Mouse (Mus musculus): ENCODE measurements at regions not wholly inside any gene's neighbourhood (a gene's known extent, or its start where the extent isn't known, plus 50 kb on each side); places are given as distances from the start of the nearest gene placed in this dataset.
A peak's percentile ranks its signal among the peaks of the same experiment; 100 is the strongest.

- H3K4me1 ChIP-seq (replicated peaks; ENCODE audit: low read depth, low read length) = no peaks in the 10 kb centered on the region
- no peaks in the 10 kb centered on the region for H3K27me3 ChIP-seq (ENCODE audit: insufficient read depth, low read length)
- H3K36me3 ChIP-seq (ENCODE audit: insufficient read depth, low read length) = no peaks in the 10 kb centered on the region
- TF ChIP-seq CTCF (conservative IDR thresholded peaks at IDR 0.05; ENCODE audit: low read length) = no peak
- no peak for TF ChIP-seq NANOG (IDR thresholded peaks at IDR 0.05; ENCODE audit: borderline replicate concordance, low read length)
- no peak for TF ChIP-seq POU5F1 (IDR thresholded peaks at IDR 0.05; ENCODE audit: borderline replicate concordance, low read length)
- no peak overlapping the region for H3K4me3 ChIP-seq (replicated peaks; ENCODE audit: low read length)
- peaks cover 5% of the 10 kb centered on the region for H3K9me3 ChIP-seq (ENCODE audit: low read length)
Measured at GRCm38 (mm10) chr2:21943676-21944075, 283.6 kb upstream of the Myo3a start.

GRCm38 (mm10) chr2:21946484-21946883, 280.8 kb upstream of the Myo3a start:
- Histone ChIP-seq H3K4me3 (replicated peaks; ENCODE audit: low read length) (no peak overlapping the region), H3K27me3 (ENCODE audit: insufficient read depth, low read length) (no peaks in the 10 kb centered on the region; the same call in 1 of the 2 replicates), H3K4me1 (replicated peaks; ENCODE audit: low read depth, low read length) (no peaks in the 10 kb centered on the region), H3K9me3 (ENCODE audit: low read length) (peaks cover 5% of the 10 kb centered on the region), H3K36me3 (ENCODE audit: insufficient read depth, low read length) (no peaks in the 10 kb centered on the region)
- no peak for TF ChIP-seq NANOG (IDR thresholded peaks at IDR 0.05; ENCODE audit: borderline replicate concordance, low read length)
- no peak for TF ChIP-seq CTCF (conservative IDR thresholded peaks at IDR 0.05; ENCODE audit: low read length)
- no peak for TF ChIP-seq POU5F1 (IDR thresholded peaks at IDR 0.05; ENCODE audit: borderline replicate concordance, low read length)

- TF ChIP-seq CTCF (conservative IDR thresholded peaks at IDR 0.05; ENCODE audit: low read length) (no peak), POU5F1 (IDR thresholded peaks at IDR 0.05; ENCODE audit: borderline replicate concordance, low read length) (no peak), NANOG (IDR thresholded peaks at IDR 0.05; ENCODE audit: borderline replicate concordance, low read length) (no peak)
- H3K27me3 ChIP-seq (ENCODE audit: insufficient read depth, low read length) = peaks cover 3% of the 10 kb centered on the region; the same call in 1 of the 2 replicates
- H3K9me3 ChIP-seq (ENCODE audit: low read length) = no peaks in the 10 kb centered on the region
- no peak overlapping the region for H3K4me3 ChIP-seq (replicated peaks; ENCODE audit: low read length)
- H3K36me3 ChIP-seq (ENCODE audit: insufficient read depth, low read length) = no peaks in the 10 kb centered on the region
- no peaks in the 10 kb centered on the region for H3K4me1 ChIP-seq (replicated peaks; ENCODE audit: low read depth, low read length)
Measured at GRCm38 (mm10) chr2:21951279-21951678, 276.0 kb upstream of the Myo3a start.

- Histone ChIP-seq H3K4me3 (replicated peaks; ENCODE audit: low read length) (no peak overlapping the region), H3K4me1 (replicated peaks; ENCODE audit: low read depth, low read length) (peaks cover 4% of the 10 kb centered on the region), H3K9me3 (ENCODE audit: low read length) (no peaks in the 10 kb centered on the region), H3K36me3 (ENCODE audit: insufficient read depth, low read length) (no peaks in the 10 kb centered on the region), H3K27me3 (ENCODE audit: insufficient read depth, low read length) (peaks cover 9% of the 10 kb centered on the region)
- no peak for TF ChIP-seq NANOG (IDR thresholded peaks at IDR 0.05; ENCODE audit: borderline replicate concordance, low read length)
- TF ChIP-seq POU5F1 (IDR thresholded peaks at IDR 0.05; ENCODE audit: borderline replicate concordance, low read length) = no peak
Measured at GRCm38 (mm10) chr2:21956112-21956963, 271.0 kb upstream of the Myo3a start.

- peaks cover 12% of the 10 kb centered on the region for H3K4me1 ChIP-seq (replicated peaks; ENCODE audit: low read depth, low read length)
- H3K36me3 ChIP-seq (ENCODE audit: insufficient read depth, low read length) = no peaks in the 10 kb centered on the region
- no peaks in the 10 kb centered on the region for H3K9me3 ChIP-seq (ENCODE audit: low read length)
- H3K27me3 ChIP-seq (ENCODE audit: insufficient read depth, low read length) = peaks cover 9% of the 10 kb centered on the region; the same call in 1 of the 2 replicates
- TF ChIP-seq CTCF (conservative IDR thresholded peaks at IDR 0.05; ENCODE audit: low read length) = peak; percentile 56
- no peak for TF ChIP-seq NANOG (IDR thresholded peaks at IDR 0.05; ENCODE audit: borderline replicate concordance, low read length)
- no peak overlapping the region for H3K4me3 ChIP-seq (replicated peaks; ENCODE audit: low read length)
Measured at GRCm38 (mm10) chr2:21958365-21958764, 268.9 kb upstream of the Myo3a start.

- Histone ChIP-seq H3K4me3 (replicated peaks; ENCODE audit: low read length) (no peak overlapping the region), H3K9me3 (ENCODE audit: low read length) (no peaks in the 10 kb centered on the region), H3K27me3 (ENCODE audit: insufficient read depth, low read length) (peaks cover 9% of the 10 kb centered on the region; the same call in 1 of the 2 replicates), H3K4me1 (replicated peaks; ENCODE audit: low read depth, low read length) (peaks cover 16% of the 10 kb centered on the region), H3K36me3 (ENCODE audit: insufficient read depth, low read length) (no peaks in the 10 kb centered on the region)
- no peak for TF ChIP-seq POU5F1 (IDR thresholded peaks at IDR 0.05; ENCODE audit: borderline replicate concordance, low read length)
- no peak for TF ChIP-seq NANOG (IDR thresholded peaks at IDR 0.05; ENCODE audit: borderline replicate concordance, low read length)
- no peak for TF ChIP-seq CTCF (conservative IDR thresholded peaks at IDR 0.05; ENCODE audit: low read length)
Measured at GRCm38 (mm10) chr2:21958802-21959201, 268.5 kb upstream of the Myo3a start.

- peaks cover 10% of the 10 kb centered on the region for H3K9me3 ChIP-seq (ENCODE audit: low read length)
- peaks cover 26% of the 10 kb centered on the region for H3K4me1 ChIP-seq (replicated peaks; ENCODE audit: low read depth, low read length)
- no peak overlapping the region for H3K4me3 ChIP-seq (replicated peaks; ENCODE audit: low read length)
- TF ChIP-seq POU5F1 (IDR thresholded peaks at IDR 0.05; ENCODE audit: borderline replicate concordance, low read length) = no peak
- TF ChIP-seq CTCF (conservative IDR thresholded peaks at IDR 0.05; ENCODE audit: low read length) = no peak
- no peak for TF ChIP-seq NANOG (IDR thresholded peaks at IDR 0.05; ENCODE audit: borderline replicate concordance, low read length)
- H3K27me3 ChIP-seq (ENCODE audit: insufficient read depth, low read length) = no peaks in the 10 kb centered on the region
- no peaks in the 10 kb centered on the region for H3K36me3 ChIP-seq (ENCODE audit: insufficient read depth, low read length)
Measured at GRCm38 (mm10) chr2:21963343-21964026, 263.8 kb upstream of the Myo3a start.

- Histone ChIP-seq H3K4me1 (replicated peaks; ENCODE audit: low read depth, low read length) (peaks cover 26% of the 10 kb centered on the region), H3K9me3 (ENCODE audit: low read length) (peaks cover 13% of the 10 kb centered on the region), H3K36me3 (ENCODE audit: insufficient read depth, low read length) (no peaks in the 10 kb centered on the region), H3K27me3 (ENCODE audit: insufficient read depth, low read length) (no peaks in the 10 kb centered on the region), H3K4me3 (replicated peaks; ENCODE audit: low read length) (peak overlapping the region; percentile 6; the same call in 1 of the 2 replicates)
- TF ChIP-seq NANOG (IDR thresholded peaks at IDR 0.05; ENCODE audit: borderline replicate concordance, low read length) = peak; percentile 36; the same call in 1 of the 2 replicates
- TF ChIP-seq CTCF (conservative IDR thresholded peaks at IDR 0.05; ENCODE audit: low read length) = no peak
- TF ChIP-seq POU5F1 (IDR thresholded peaks at IDR 0.05; ENCODE audit: borderline replicate concordance, low read length) = peak; percentile 30; the same call in 1 of the 2 replicates
Measured at GRCm38 (mm10) chr2:21964027-21964605, 263.2 kb upstream of the Myo3a start.
